Mouse (Mus musculus): ENCODE results near the gene Pigq. TPM values are rescaled to one million over a fixed set of nuclear protein-coding genes. Genes with fewer than 3 reads are reported as not detected.

Pigq gene
- 72.2 and 76.4 TPM in 2 replicates for polyA plus RNA-seq (2015; fragmentation: Nextera tagmentation; extraction: Ambion mirVana)

DNA sequence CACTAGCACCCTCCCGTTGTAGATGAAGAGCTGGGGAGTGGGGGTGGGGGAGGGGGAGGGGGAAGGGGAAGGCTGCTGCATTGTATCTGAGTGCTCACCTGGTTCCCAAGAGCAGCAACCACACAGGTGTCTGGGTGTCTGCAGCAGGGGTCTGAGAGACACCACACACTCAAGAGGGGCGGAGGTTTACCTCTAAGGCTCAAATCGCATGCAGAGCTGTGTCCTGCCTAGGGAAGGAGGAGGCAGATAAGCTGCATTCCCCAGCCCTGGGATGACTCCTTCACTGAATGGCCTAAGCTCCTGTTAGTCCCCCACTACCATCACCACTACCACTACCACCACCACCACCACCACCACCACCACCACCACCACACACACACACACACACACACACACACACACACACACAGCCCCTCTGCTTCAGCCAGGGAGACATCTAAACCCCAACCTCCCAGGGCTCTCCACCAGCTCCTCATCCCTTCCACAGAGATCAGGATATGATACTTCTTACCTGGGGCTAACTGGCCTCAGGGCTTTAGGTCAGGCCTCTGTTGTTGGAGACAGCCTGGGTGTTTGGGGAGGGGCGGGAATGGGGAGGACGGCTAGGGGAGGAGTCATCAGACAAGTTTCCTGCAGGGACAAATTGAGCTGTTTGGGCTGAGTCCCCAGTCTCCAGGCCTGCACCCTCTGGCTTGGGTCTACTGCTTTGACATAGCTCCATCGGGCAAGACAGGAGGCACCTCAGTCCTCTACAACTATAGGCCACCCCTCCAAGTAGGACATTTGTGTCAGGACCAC, at the start of gene Pigq, which contains the start of gene Nhlrc4:
Gene Pigq (minus strand): TSS at position 571 of the 798 bp plus-strand sequence.
Gene Nhlrc4 (minus strand): TSS at position 596 of the 798 bp plus-strand sequence.
- Histone ChIP-seq H3K4me2 (0 out of 2 replicates have a peak within 1 kb of the TSS, but pooled peaks have one; percentile 1), H3K27me3 (peaks cover under 1% of the 10 kb centered on the region; the same call in 1 of the 2 replicates), H3K36me3 (0 out of 2 replicates have a peak, but pooled peaks cover 1% of the 10 kb centered on the region), H3K4me1 (peaks cover 41% of the 10 kb centered on the region), H3K9ac (no peak within 1 kb of the TSS; the same call in 1 of the 2 replicates), H3K4me3 (replicated peaks) (no peak within 1 kb of the TSS), H3K9me3 (replicated peaks) (no peaks in the 10 kb centered on the region), H3K27ac (peak within 1 kb of the TSS; percentile 85)
- no peak for ATAC-seq (replicated peaks; ENCODE audit: low FRiP score)
- WGBS, result 58% methylated on average over 6 of the region's 6 CpGs

DNA sequence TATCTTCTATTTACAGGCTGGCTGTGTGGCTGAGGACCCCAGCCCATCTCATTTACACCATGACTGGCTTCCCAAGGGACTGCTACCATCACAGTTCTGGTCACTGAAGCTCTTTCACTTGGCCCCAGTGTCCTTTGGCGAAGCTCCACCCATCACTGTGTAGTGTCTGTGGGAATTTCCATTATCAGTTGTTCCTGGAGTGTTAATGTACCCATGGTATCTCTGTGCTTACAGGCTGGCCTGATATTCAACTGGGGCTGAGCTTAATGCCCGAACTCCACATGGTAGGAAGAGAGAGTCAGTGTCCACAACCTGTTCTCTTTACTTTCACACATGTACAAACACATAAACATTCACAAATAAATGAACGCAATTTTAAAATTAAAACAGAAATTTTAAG, 48.8 kb upstream of the Pigq start:
- WGBS, result 91% methylated on average over 3 of the region's 3 CpGs
- Histone ChIP-seq H3K36me3 (peaks cover 75% of the 10 kb centered on the region), H3K4me1 (peaks cover 5% of the 10 kb centered on the region), H3K27me3 (no peaks in the 10 kb centered on the region), H3K4me3 (replicated peaks) (no peak overlapping the region), H3K9ac (no peak overlapping the region), H3K9me3 (replicated peaks) (no peaks in the 10 kb centered on the region), H3K4me2 (no peak overlapping the region), H3K27ac (no peak overlapping the region)
- no peak for ATAC-seq (replicated peaks; ENCODE audit: low FRiP score)

DNA sequence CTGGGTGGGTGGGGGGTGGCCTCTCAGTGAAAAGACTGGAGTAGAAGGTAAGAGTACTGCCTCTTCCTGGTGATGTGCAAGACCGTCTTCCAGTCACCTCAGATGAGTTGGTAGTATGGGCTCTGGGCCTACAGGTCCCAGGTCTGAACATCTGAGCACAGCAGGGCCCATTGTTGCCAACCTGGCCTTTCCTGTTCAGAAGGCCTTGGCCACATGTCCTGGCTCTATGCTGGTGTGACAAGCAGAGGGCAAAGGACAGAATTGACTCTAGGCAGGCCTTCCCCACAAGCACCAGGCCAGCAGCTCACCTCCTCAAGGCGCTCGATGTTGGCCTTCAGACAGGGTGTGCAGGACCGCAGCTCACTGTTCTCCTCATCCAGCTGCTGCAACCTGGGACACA, 47.5 kb upstream of the Pigq start:
- no peak for ATAC-seq (replicated peaks; ENCODE audit: low FRiP score)
- no peak overlapping the region for H3K4me3 ChIP-seq (replicated peaks)
- peaks cover 63% of the 10 kb centered on the region for H3K36me3 ChIP-seq

DNA sequence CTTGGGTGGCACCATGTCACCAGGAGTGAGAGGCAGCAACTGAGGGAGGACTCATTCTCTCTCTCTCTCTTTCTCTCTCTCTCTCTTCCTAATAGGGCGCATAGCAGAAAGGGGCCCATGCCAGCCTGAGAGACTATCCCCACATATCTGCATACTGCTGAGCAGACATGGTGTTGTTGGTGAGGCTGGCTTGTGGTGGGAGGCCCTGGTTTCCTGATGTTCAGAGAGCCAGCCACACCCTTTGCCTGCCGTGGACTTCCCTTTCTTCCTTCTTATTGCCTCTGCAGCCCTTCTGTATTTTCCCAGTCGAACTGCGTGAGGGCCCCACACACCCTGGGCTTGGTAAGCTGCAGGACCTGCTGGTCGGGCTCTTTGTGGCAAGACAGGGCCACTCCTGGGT, 45.6 kb upstream of the Pigq start:
- ATAC-seq (replicated peaks; ENCODE audit: low FRiP score), result no peak
- Histone ChIP-seq H3K36me3 (peaks cover 54% of the 10 kb centered on the region), H3K4me1 (peaks cover 4% of the 10 kb centered on the region; the same call in 1 of the 2 replicates), H3K27ac (no peak overlapping the region), H3K27me3 (no peaks in the 10 kb centered on the region), H3K4me2 (no peak overlapping the region), H3K9ac (no peak overlapping the region), H3K4me3 (replicated peaks) (no peak overlapping the region), H3K9me3 (replicated peaks) (no peaks in the 10 kb centered on the region)
- 88% methylated on average over 5 of the region's 5 CpGs for WGBS

More for the DNA sequence above, 47.5 kb upstream of the Pigq start:
- no peak overlapping the region for H3K27ac ChIP-seq
- no peaks in the 10 kb centered on the region for H3K27me3 ChIP-seq
- WGBS, result 92% methylated on average over 4 of the region's 4 CpGs
- no peak overlapping the region for H3K9ac ChIP-seq
- no peak overlapping the region for H3K4me2 ChIP-seq
- H3K4me1 ChIP-seq, result no peaks in the 10 kb centered on the region
- H3K9me3 ChIP-seq (replicated peaks), result no peaks in the 10 kb centered on the region

DNA sequence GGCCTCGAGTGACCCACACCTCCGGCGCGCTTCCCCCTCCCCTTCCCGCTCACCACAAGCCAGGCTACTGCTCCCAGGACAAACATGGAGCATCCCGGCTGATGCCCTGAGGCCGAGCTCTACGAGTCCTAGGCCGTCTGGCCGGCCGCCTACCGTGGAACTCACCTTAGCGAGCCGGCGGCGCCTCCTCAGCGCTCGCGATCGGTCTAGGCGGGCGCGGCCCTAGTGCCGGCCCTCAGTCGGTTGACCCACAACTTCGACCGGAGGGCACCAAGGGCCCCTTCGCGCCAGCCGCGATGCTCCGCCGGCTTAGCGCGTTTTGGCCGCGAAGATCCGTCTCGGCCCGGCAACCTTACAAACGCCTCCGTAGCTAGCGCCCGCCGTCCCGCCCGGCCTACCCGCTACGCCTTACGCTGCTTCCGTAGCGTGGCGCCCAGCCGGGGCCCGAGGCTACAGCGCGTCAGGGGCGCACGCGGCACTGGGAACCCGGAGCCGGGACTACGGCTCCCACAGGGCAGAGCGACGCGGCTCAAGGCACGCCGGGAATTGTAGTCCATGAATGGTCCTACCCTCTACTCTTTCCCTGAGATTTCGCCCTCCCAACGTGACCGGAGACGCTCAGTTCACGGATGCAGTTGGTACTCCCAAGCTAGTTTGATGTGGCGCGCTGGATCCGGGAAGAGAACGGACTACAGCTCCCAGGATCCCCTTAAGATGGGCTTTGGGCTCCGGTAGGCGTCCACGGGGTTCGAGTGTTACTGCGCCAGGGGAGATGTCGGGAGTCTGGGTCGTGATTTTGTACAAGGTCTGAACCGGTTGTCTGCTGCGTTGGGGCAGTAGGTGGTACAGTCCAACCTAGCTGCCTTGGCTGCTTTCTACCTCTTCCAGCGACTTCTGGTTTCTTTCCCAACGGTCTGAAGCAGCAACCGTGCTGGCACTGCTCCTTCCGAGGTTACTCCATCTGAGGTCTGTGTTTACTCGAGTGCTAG, 40.9 kb upstream of the Pigq start, which contains the start of gene Capn15:
Gene Capn15 (minus strand): TSS at position 491 of the 989 bp plus-strand sequence.
- peak within 1 kb of the TSS; percentile 90 for H3K4me2 ChIP-seq
- peak; percentile 99 for ATAC-seq (replicated peaks; ENCODE audit: low FRiP score)
- under 1% methylated on average over 91 of the region's 91 CpGs for WGBS
- peak within 1 kb of the TSS; percentile 90 for H3K27ac ChIP-seq
- H3K36me3 ChIP-seq, result peaks cover 18% of the 10 kb centered on the region
- H3K27me3 ChIP-seq, result no peaks in the 10 kb centered on the region
- peaks cover 28% of the 10 kb centered on the region for H3K4me1 ChIP-seq
- peak within 1 kb of the TSS; percentile 91 for H3K9ac ChIP-seq
- peak within 1 kb of the TSS; percentile 87 for H3K4me3 ChIP-seq (replicated peaks)
- no peaks in the 10 kb centered on the region for H3K9me3 ChIP-seq (replicated peaks)

DNA sequence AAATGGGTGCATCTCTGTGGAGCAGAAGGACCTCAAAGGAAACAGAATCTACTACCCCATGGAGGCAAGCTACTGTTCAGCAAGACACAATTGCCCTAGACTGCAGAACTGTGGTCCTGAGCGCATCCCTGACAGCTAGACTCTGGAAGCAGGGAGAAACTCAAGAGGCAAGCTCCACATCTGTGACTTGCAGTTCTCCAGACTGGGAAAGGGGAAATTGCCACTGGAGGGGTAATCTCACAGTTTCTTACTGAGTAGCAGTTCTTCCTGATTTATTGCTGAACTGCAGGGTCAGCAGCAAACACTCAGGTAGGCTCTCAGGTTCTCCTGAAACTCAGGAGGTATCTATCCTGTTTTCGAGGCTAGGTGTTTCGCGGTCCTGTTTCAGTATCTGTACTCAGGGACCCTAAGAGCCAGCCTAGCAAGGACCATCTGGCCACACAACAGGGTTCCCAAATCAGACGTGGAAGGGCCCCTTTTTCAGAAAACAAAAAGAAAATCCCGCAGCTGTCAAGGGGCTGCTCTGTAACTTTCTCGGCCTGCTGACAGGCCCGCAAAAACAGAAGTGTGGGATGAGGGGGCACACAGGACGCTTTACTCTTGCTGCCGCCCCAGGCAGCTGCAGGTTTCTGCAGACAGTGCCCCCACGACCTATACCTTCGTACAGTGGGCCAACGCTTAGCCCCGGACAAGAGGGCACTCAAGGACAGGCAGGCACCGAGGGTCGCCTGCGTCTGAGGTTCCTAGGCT, 40.0 kb upstream of the Pigq start:
- Histone ChIP-seq H3K4me3 (replicated peaks) (peak overlapping the region; percentile 87), H3K9me3 (replicated peaks) (no peaks in the 10 kb centered on the region), H3K27ac (peak overlapping the region; percentile 90), H3K4me1 (peaks cover 28% of the 10 kb centered on the region), H3K36me3 (peaks cover 9% of the 10 kb centered on the region), H3K27me3 (no peaks in the 10 kb centered on the region), H3K4me2 (peak overlapping the region; percentile 90), H3K9ac (peak overlapping the region; percentile 91)
- no peak for ATAC-seq (replicated peaks; ENCODE audit: low FRiP score)
- 10% methylated on average over 17 of the region's 17 CpGs for WGBS

DNA sequence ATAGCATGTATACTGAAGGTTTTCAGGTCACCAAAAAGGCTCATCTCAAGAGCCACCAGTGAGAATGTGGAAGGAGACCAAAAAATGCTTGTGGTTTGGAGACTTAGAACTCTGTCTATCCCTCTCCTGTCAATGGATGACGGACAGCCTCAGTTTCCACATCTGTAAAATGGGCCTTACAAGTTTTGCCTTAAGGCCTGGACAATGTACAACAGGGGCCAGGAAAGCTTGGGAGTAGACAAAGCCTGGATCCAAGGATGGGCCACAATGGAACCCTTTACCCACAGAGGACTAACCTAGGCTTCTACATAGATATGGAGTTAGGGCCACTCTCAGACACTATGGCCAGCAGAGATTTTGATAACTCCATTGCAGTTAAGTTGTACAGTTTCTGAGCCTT, 39.3 kb upstream of the Pigq start:
- no peak for ATAC-seq (replicated peaks; ENCODE audit: low FRiP score)
- H3K9me3 ChIP-seq (replicated peaks), result no peaks in the 10 kb centered on the region
- H3K4me1 ChIP-seq, result peaks cover 30% of the 10 kb centered on the region
- 95% methylated on average over 1 of the region's 1 CpGs for WGBS
- H3K4me2 ChIP-seq, result peak overlapping the region; percentile 90
- H3K36me3 ChIP-seq, result peaks cover 3% of the 10 kb centered on the region
- H3K4me3 ChIP-seq (replicated peaks), result peak overlapping the region; percentile 87
- no peak overlapping the region for H3K9ac ChIP-seq
- H3K27ac ChIP-seq, result no peak overlapping the region
- H3K27me3 ChIP-seq, result no peaks in the 10 kb centered on the region

DNA sequence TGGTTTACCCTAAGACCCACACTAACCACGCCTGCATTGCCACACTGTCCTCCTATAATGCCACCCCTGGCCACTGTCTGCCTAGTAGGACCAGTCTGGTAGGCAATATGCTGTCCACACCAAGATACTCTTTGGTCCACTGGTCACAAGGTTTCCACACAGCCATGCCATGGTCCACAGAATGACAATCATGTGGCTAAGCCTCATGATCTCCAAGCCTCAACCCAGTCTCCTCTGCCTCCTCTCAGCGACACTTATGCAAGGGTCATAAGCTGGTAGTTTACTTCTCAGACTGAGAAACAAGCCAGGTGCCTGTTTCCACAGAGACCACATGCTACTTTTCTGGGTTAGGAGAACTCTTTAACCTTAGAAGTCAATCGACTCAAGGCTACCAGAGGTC, 38.2 kb upstream of the Pigq start:
- Histone ChIP-seq H3K27me3 (no peaks in the 10 kb centered on the region), H3K4me1 (peaks cover 30% of the 10 kb centered on the region), H3K9me3 (replicated peaks) (no peaks in the 10 kb centered on the region), H3K4me2 (no peak overlapping the region), H3K36me3 (peaks cover 2% of the 10 kb centered on the region; the same call in 1 of the 2 replicates), H3K4me3 (replicated peaks) (no peak overlapping the region), H3K27ac (no peak overlapping the region), H3K9ac (no peak overlapping the region)
- ATAC-seq (replicated peaks; ENCODE audit: low FRiP score), result no peak
- 70% methylated on average over 3 of the region's 3 CpGs for WGBS

DNA sequence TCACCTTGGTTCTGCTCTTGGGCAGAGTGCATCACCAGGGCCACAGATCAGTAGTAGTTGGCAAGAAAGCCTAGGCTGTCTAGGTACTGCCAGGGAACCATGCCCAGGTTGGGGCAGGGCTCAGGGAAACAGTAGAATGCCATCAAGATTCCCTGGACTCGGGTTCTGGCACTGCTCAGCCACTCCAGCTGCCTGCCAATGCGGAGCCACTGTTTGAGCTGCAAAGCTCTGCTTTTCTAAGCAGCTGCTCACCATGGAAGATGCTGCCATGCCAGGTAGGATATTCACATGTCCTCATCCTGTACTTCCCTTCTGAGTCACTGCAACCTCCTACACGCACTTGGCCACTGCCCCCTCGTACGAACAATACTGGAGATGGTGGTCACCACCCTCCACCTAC, 36.1 kb upstream of the Pigq start:
- 78% methylated on average over 5 of the region's 5 CpGs for WGBS

DNA sequence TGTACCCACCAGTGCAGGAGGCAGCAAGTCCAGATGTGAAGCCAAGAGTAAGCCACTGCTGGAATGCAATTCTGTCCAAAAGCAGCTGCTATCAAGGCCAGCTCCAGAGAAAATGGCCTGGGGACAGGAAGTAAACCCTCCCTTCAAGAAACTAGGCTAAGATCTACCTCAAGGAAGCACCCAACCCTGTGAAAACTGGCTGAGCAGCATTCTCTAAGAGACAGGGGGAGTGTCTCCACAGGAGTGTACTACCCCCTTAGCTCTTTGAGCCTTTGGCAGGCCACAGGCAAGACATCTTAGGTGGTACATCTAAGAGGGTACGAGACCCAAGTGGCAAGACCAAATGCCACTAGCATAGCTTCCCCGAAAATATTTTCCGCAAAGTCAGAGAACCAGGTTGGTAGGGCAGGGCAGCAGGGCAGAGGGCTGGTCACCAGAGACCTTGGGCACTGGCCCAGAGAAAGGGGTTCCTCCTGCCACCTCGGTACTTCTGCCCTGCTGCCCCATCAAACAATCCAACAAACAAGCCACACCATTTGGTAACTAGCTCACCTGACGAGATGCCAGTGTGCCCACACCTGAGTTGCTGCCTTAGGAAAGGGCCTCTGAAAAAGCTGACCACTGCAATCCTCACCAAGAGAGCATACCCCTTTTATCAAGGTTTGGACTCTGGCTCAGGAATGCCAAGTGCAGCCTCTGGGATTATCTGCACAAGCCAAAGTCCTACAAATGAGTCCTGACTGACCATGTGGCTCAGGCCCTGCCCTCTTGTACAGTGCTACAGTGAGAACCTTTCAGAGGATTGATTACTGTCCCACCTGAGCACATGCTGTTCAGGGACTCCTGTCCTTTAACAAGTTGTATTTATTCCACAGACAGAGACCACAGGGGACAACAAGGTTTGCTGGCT, 35.3 kb upstream of the Pigq start:
- Histone ChIP-seq H3K36me3 (peaks cover 4% of the 10 kb centered on the region; the same call in 1 of the 2 replicates), H3K4me3 (replicated peaks) (no peak overlapping the region), H3K4me2 (no peak overlapping the region), H3K27me3 (no peaks in the 10 kb centered on the region), H3K27ac (peak overlapping the region; percentile 28; the same call in 1 of the 2 replicates), H3K4me1 (peaks cover 26% of the 10 kb centered on the region), H3K9me3 (replicated peaks) (no peaks in the 10 kb centered on the region), H3K9ac (0 out of 2 replicates have a peak overlapping the region, but pooled peaks have one; percentile 11)
- 84% methylated on average over 5 of the region's 5 CpGs for WGBS
- no peak for ATAC-seq (replicated peaks; ENCODE audit: low FRiP score)

More for the DNA sequence above, 36.1 kb upstream of the Pigq start:
- H3K4me1 ChIP-seq, result peaks cover 26% of the 10 kb centered on the region
- H3K4me3 ChIP-seq (replicated peaks), result no peak overlapping the region
- H3K9me3 ChIP-seq (replicated peaks), result no peaks in the 10 kb centered on the region
- no peak overlapping the region for H3K9ac ChIP-seq
- ATAC-seq (replicated peaks; ENCODE audit: low FRiP score), result no peak
- peaks cover 4% of the 10 kb centered on the region; the same call in 1 of the 2 replicates for H3K36me3 ChIP-seq
- H3K27me3 ChIP-seq, result no peaks in the 10 kb centered on the region
- no peak overlapping the region for H3K4me2 ChIP-seq
- H3K27ac ChIP-seq, result no peak overlapping the region

Data from kidney, embryonic 15.5 days (tissue).